Mouse (Mus musculus) left cerebral cortex, postnatal 25 days (tissue): ENCODE results near the gene Mtfr2. TPM values are rescaled to one million over a fixed set of nuclear protein-coding genes. Genes with fewer than 3 reads are reported as not detected.

Experiments used
- DNase-seq, 2 experiments: peaks; one replicate each; pipeline ENCODE4 v3.0.0; 2022; ENCODE audit warnings: low spot score in 2 of 2, mixed read lengths in 1 of 2
- intact Hi-C: fragments of 180-260 bp; cut with DNase I; formaldehyde crosslinking; loops from one replicate; pipeline ENCODE4 v1.15.1; 2025
- total RNA-seq, 2 experiments: library from RNA; stranded (reverse); gene quantifications; 2 replicates each; pipeline ENCODE4 v1.2.3; 2021

The Mtfr2 gene
- total RNA-seq, result under 1 TPM; 0.50 to 0.55 TPM

GRCm38 (mm10) chr10:20347285-20348214 is at the start of gene Mtfr2:
Gene Mtfr2 (plus strand): TSS chr10:20347770.
- intact Hi-C loops, result no loop called here
- DNase-seq, result peak; percentile 95 to 96

GRCm38 (mm10) chr10:20298152-20298920 is 49.2 kb upstream of the Mtfr2 start:
- DNase-seq, result no peak
- intact Hi-C loops, result no loop called here

- no peak for DNase-seq
- intact Hi-C loops, result no loop called here
These were observed 48.5 kb upstream of the Mtfr2 start for GRCm38 (mm10) chr10:20299114-20299513.

GRCm38 (mm10) chr10:20310969-20311769 is 36.4 kb upstream of the Mtfr2 start:
- DNase-seq, result no peak
- intact Hi-C loops, result no loop called here

- DNase-seq, result peak; percentile 99 to 100
- intact Hi-C loops, result loop anchor here (1.0 kb wide), 1 partner anchor 640 kb away; the partner anchor contains the start of gene Ahi1
These were observed 35.4 kb upstream of the Mtfr2 start, which contains the start of gene Bclaf1 for GRCm38 (mm10) chr10:20311918-20312735. Gene Bclaf1 (plus strand): TSS chr10:20312469.

- intact Hi-C loops, result loop anchor here (1.0 kb wide), 1 partner anchor 639 kb away; the partner anchor contains the start of gene Ahi1
- peak; percentile 90 to 92 for DNase-seq
These were observed 34.8 kb upstream of the Mtfr2 start for GRCm38 (mm10) chr10:20312736-20313301.

- DNase-seq, result no peak
- intact Hi-C loops, result no loop called here
These were observed 34.1 kb upstream of the Mtfr2 start for GRCm38 (mm10) chr10:20313447-20313846.

GRCm38 (mm10) chr10:20313941-20314340 is 33.6 kb upstream of the Mtfr2 start:
- intact Hi-C loops, result no loop called here
- DNase-seq, result no peak

- DNase-seq, result no peak
- intact Hi-C loops, result no loop called here
These were observed 32.8 kb upstream of the Mtfr2 start for GRCm38 (mm10) chr10:20314797-20315196.

- intact Hi-C loops, result no loop called here
- no peak for DNase-seq
These were observed 30.1 kb upstream of the Mtfr2 start for GRCm38 (mm10) chr10:20317466-20317865.

- intact Hi-C loops, result no loop called here
- DNase-seq, result no peak
These were observed 21.3 kb upstream of the Mtfr2 start for GRCm38 (mm10) chr10:20326226-20326625.

GRCm38 (mm10) chr10:20331262-20331661 is 16.3 kb upstream of the Mtfr2 start:
- DNase-seq, result no peak
- intact Hi-C loops, result no loop called here

GRCm38 (mm10) chr10:20337872-20338271 is 9.7 kb upstream of the Mtfr2 start:
- intact Hi-C loops, result no loop called here
- peak in 1 of 2 experiments; percentile 33 for DNase-seq

- DNase-seq, result no peak
- intact Hi-C loops, result no loop called here
These were observed 1.8 kb upstream of the Mtfr2 start for GRCm38 (mm10) chr10:20345736-20346135.

- DNase-seq, result no peak
- intact Hi-C loops, result no loop called here
These were observed 1.3 kb downstream of the Mtfr2 start for GRCm38 (mm10) chr10:20348894-20349293.

- peak in 1 of 2 experiments; percentile 42 for DNase-seq
- intact Hi-C loops, result loop anchor here (5.0 kb wide), 2 partner anchors 566 to 586 kb away; no protein-coding TSS in a partner anchor
These were observed 14.2 kb downstream of the Mtfr2 start for GRCm38 (mm10) chr10:20361542-20362449.

GRCm38 (mm10) chr10:20362450-20363118 is 15.0 kb downstream of the Mtfr2 start:
- intact Hi-C loops, result loop anchor here (5.0 kb wide), 2 partner anchors 565 to 585 kb away; no protein-coding TSS in a partner anchor
- no peak for DNase-seq
